Comparison of ENCODE assay signal across 9 mouse cellular contexts in the genomic region with DNA sequence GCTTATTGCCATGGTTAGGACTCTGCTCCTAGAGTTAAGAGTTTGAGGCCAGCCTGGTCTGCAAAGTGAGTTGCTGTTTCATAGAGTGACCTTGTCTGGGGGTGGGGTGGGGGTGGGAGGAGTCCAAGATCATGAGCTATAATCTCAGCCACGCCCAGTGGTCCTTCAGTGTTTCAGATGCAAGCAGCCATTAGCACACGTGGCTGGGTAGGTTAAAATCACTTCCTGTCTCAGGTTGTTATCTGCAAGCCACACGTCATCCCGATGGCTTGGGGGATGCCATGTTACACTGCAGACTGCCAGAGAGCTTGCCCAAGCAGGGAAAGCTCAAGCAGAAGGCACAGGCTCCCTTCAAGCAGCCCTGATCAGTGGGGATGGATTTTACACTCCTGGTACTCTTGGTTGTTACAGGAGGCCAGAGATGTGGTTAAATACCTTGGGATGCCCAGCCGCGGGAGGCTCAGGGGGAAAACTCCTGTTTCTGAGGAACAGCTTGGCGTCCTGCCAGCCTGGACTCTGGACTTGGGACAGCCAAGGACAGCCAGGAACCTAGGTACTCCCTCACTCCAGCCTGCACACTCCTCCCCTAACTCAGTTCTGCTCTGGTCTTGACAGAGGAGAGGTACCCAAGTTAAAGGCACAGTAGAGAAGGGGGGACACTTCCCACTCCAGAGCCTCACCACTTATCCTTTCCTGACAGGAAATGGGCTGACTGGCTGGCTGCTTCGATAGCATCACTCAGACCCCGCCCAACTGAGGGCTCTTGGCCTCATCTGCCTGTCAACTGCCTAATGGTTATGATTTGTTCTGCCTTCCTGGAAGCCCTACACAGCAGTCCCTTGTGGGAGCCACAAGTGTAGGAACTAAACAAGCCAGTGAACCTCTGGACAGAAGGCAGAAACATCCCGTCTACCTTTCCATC. TPM values are rescaled to one million over a fixed set of nuclear protein-coding genes. Genes with fewer than 3 reads are reported as not detected.
DNase-seq lines count a peak whose midpoint lies in the region; ATAC-seq lines count a peak whose summit lies in the region.
"Had no signal": no experiment of that assay in that cellular context is flagged by ENCODE, and none has a peak within 500 bp of the region (broad histone marks: within the 10 kb centered on the region; RNA-seq: fewer than 3 reads in every experiment).

No protein-coding gene starts in this region.

- no peak overlapping the region for H3K9ac ChIP-seq in liver, embryonic 16.5 days (ENCODE audit: low read depth, low read length)

- no peaks in the 10 kb centered on the region; the same call in 1 of the 2 replicates for H3K27me3 ChIP-seq in liver, embryonic 16.5 days (ENCODE audit: control insufficient read depth, insufficient read depth, low read depth, low read length)

- peak; percentile 90 for DNase-seq in 416B (ENCODE audit: low read depth)
- DNase-seq in CD4-positive, CD25-positive, alpha-beta regulatory T cell, adult 2 months (ENCODE audit: low read depth, low spot score) = peak; percentile 81
- peak; percentile 48 for DNase-seq in heart, postnatal 4 days
- DNase-seq in embryo, embryonic 9.5 days (ENCODE audit: extremely low spot score) = no peak
- no peak for DNase-seq in right cerebral cortex, adult 2 months (ENCODE audit: low spot score in 2 of 2)
- no peak for DNase-seq in right cerebral cortex, postnatal 14 days

- no peak overlapping the region for H3K27ac ChIP-seq in liver, embryonic 16.5 days (ENCODE audit: low read length)
- H3K27ac ChIP-seq: hindbrain, postnatal 0 days had no signal

- peaks cover 46% of the 10 kb centered on the region for H3K4me1 ChIP-seq in liver, embryonic 16.5 days (ENCODE audit: control insufficient read depth, low read depth, low read length)

- H3K9me3 ChIP-seq in liver, embryonic 16.5 days (replicated peaks; ENCODE audit: control insufficient read depth, low read length) = no peaks in the 10 kb centered on the region

- H3K4me3 ChIP-seq in liver, embryonic 16.5 days (ENCODE audit: low read depth, low read length) = no peak overlapping the region

- peak; percentile 30; the same call in 1 of the 2 replicates for ATAC-seq in liver, embryonic 16.5 days (ENCODE audit: low read depth)
- ATAC-seq: hindbrain, postnatal 0 days had no signal

- 6% methylated on average over 10 of the region's 10 CpGs for whole genome bisulfite sequencing in liver, embryonic 16.5 days (ENCODE audit: insufficient replicate concordance)

- no peak overlapping the region for H3K4me2 ChIP-seq in liver, embryonic 16.5 days (ENCODE audit: low read depth, low read length)

- no peaks in the 10 kb centered on the region for H3K36me3 ChIP-seq in liver, embryonic 16.5 days (ENCODE audit: control insufficient read depth, insufficient read depth)

RNA-seq across cellular contexts. Expression of a gene that starts 5.8 kb away (rescaled TPM):
- under 1 TPM; 0.19 to 0.38 TPM for total RNA-seq in heart, postnatal 4 days (2021)
- polyA plus RNA-seq in liver, embryonic 16.5 days (2015; fragmentation: Nextera tagmentation; extraction: Ambion mirVana) = 0.09 and 0.11 TPM in 2 replicates
- total RNA-seq: hindbrain, postnatal 0 days had no signal
- polyA plus RNA-seq: cortical plate, adult 2 months had no signal

RNA-seq across cellular contexts. Expression of a gene that starts 29.3 kb away (rescaled TPM):
- not detected for total RNA-seq in heart, postnatal 4 days (2021)
- 0.02 TPM in 1 of 2 replicates, not detected in the other for polyA plus RNA-seq in liver, embryonic 16.5 days (2015; fragmentation: Nextera tagmentation; extraction: Ambion mirVana)
- total RNA-seq: hindbrain, postnatal 0 days had no signal
- polyA plus RNA-seq: hindbrain, postnatal 0 days had no signal

RNA-seq across cellular contexts. Expression of a gene that starts 42.2 kb away (rescaled TPM):
- under 1 TPM; 0.63 to 0.74 TPM for total RNA-seq in heart, postnatal 4 days (2021)
- 3.1 and 4.2 TPM in 2 replicates for polyA plus RNA-seq in liver, embryonic 16.5 days (2015; fragmentation: Nextera tagmentation; extraction: Ambion mirVana)
- total RNA-seq: hindbrain, postnatal 0 days had no signal
- polyA plus RNA-seq: hindbrain, postnatal 0 days had no signal

Comparison
In these comparisons a context has a peak if more than half of its experiments do, and no peak if none do; other contexts are left out.
1. DNase-seq: peak in 416B (single experiment), CD4-positive, CD25-positive, alpha-beta regulatory T cell, adult 2 months (single experiment) and heart, postnatal 4 days (single experiment); none in embryo, embryonic 9.5 days (single experiment), right cerebral cortex, adult 2 months (0 of 2) and right cerebral cortex, postnatal 14 days (single experiment).